Mouse (Mus musculus) neural tube, embryonic 11.5 days (tissue): ENCODE measurements around the gene Prr5l. TPM values are rescaled to one million over a fixed set of nuclear protein-coding genes. Genes with fewer than 3 reads are reported as not detected.
"Not testable (repeated sequence)": the region's sequence is repeated elsewhere in the genome, so short reads cannot be mapped to it uniquely, and the experiment has no call there.

Source experiments
- ATAC-seq: fragments of 200-750 bp; cut with Nextera tagmentation; 2 replicates; pipeline ENCODE4 v1.8.0; 2017; ENCODE audit warnings: moderate number of reproducible peaks, mild to moderate bottlenecking, moderate TSS enrichment, moderate library complexity; ENCODE audit not compliant: insufficient read depth, low FRiP score, low TSS enrichment
- DNase-seq: peaks from one replicate; pipeline ENCODE4 v3.0.0-alpha.2; 2015; ENCODE audit warnings: low spot score
- H3K27ac ChIP-seq: fragments of 300-500 bp; sonication (generic); 2 replicates; pipeline ENCODE4 v1.5.1; 2014; ENCODE audit warnings: low read depth, mild to moderate bottlenecking, low read length
- H3K27me3 ChIP-seq: fragments of 300-500 bp; sonication (generic); 2 replicates; pipeline ENCODE4 v1.6.1; 2014; ENCODE audit warnings: mild to moderate bottlenecking, low read length, mixed read lengths; ENCODE audit not compliant: control insufficient read depth, insufficient read depth
- H3K36me3 ChIP-seq: fragments of 300-500 bp; sonication (generic); 2 replicates; pipeline ENCODE4 v1.6.1; 2014; ENCODE audit warnings: mild to moderate bottlenecking, low read length, moderate library complexity, mixed read lengths; ENCODE audit not compliant: control insufficient read depth, insufficient read depth
- H3K4me1 ChIP-seq: fragments of 300-500 bp; sonication (generic); 2 replicates; pipeline ENCODE4 v1.6.1; 2014; ENCODE audit warnings: low read length, mixed read lengths; ENCODE audit not compliant: control insufficient read depth, insufficient read depth
- H3K4me2 ChIP-seq: fragments of 300-500 bp; sonication (generic); 2 replicates; pipeline ENCODE4 v1.6.1; 2014; ENCODE audit warnings: low read depth, mild to moderate bottlenecking, moderate library complexity
- H3K4me3 ChIP-seq: fragments of 300-500 bp; sonication (generic); 2 replicates; pipeline ENCODE4 v1.5.1; 2014; ENCODE audit warnings: low read depth, low read length
- H3K9ac ChIP-seq: fragments of 300-500 bp; sonication (generic); 2 replicates; pipeline ENCODE4 v1.6.1; 2014; ENCODE audit warnings: mild to moderate bottlenecking, low read length
- H3K9me3 ChIP-seq: fragments of 300-500 bp; sonication (generic); 2 replicates; pipeline ENCODE4 v1.6.1; 2016; ENCODE audit warnings: low read length; ENCODE audit not compliant: control insufficient read depth
- WGBS: fragments of 180-500 bp; shearing (Covaris S2); extraction: QIAGEN DNeasy Blood & Tissue Kit; methylation state at CpG from one replicate; pipeline ENCODE4 v1.1.7; 2014; 5-methylcytosine and 5-hydroxymethylcytosine counted together
- polyA plus RNA-seq: library from polyadenylated mRNA; unstranded; fragments of >200 nt; fragmentation: Nextera tagmentation; extraction: Ambion mirVana; gene quantifications from 2 replicates; pipeline ENCODE4 v1.2.1, GENCODE M21; 2014

Prr5l gene
- polyA plus RNA-seq, 1 experiment from 2014 or later: 11.5 TPM

- peaks cover 8% of the 10 kb centered on the region; the same call in 1 of the 2 replicates for H3K4me1 ChIP-seq
- H3K27me3 ChIP-seq: no peaks in the 10 kb centered on the region
- DNase-seq: peak; percentile 31
- H3K36me3 ChIP-seq: no peaks in the 10 kb centered on the region
- H3K4me3 ChIP-seq: no peak overlapping the region
- H3K9ac ChIP-seq: peak overlapping the region; percentile 38
- peak; percentile 50; the same call in 1 of the 2 replicates for ATAC-seq
- H3K9me3 ChIP-seq: no peaks in the 10 kb centered on the region
- WGBS: 3% methylated on average over 11 of the region's 11 CpGs
- H3K4me2 ChIP-seq: peak overlapping the region; percentile 12; the same call in 1 of the 2 replicates
- no peak overlapping the region for H3K27ac ChIP-seq
These were observed 127.8 kb downstream of the Prr5l start for GRCm38 (mm10) chr2:101754939-101755555.

- Histone ChIP-seq H3K27ac (no peak overlapping the region), H3K36me3 (no peaks in the 10 kb centered on the region), H3K4me2 (no peak overlapping the region), H3K9me3 (no peaks in the 10 kb centered on the region), H3K4me3 (no peak overlapping the region), H3K27me3 (no peaks in the 10 kb centered on the region), H3K9ac (no peak overlapping the region), H3K4me1 (peaks cover 8% of the 10 kb centered on the region; the same call in 1 of the 2 replicates)
- ATAC-seq (no peak), DNase-seq (no peak)
- WGBS: 70% methylated on average over 4 of the region's 4 CpGs
These were observed 128.4 kb downstream of the Prr5l start for GRCm38 (mm10) chr2:101754428-101754827.

GRCm38 (mm10) chr2:101752979-101753378 is 129.8 kb downstream of the Prr5l start:
- H3K27ac ChIP-seq: no peak overlapping the region
- no peaks in the 10 kb centered on the region for H3K36me3 ChIP-seq
- peaks cover 8% of the 10 kb centered on the region; the same call in 1 of the 2 replicates for H3K4me1 ChIP-seq
- H3K4me3 ChIP-seq: no peak overlapping the region
- H3K9me3 ChIP-seq: no peaks in the 10 kb centered on the region
- WGBS: 92% methylated on average over 6 of the region's 6 CpGs
- ATAC-seq (no peak), DNase-seq (no peak)
- no peak overlapping the region for H3K4me2 ChIP-seq
- H3K9ac ChIP-seq: no peak overlapping the region
- H3K27me3 ChIP-seq: no peaks in the 10 kb centered on the region

- no peak overlapping the region for H3K4me2 ChIP-seq
- H3K4me1 ChIP-seq: peaks cover 8% of the 10 kb centered on the region; the same call in 1 of the 2 replicates
- no peak for DNase-seq
- H3K27ac ChIP-seq: no peak overlapping the region
- no peaks in the 10 kb centered on the region for H3K36me3 ChIP-seq
- no peak overlapping the region for H3K9ac ChIP-seq
- H3K9me3 ChIP-seq: no peaks in the 10 kb centered on the region
- H3K4me3 ChIP-seq: no peak overlapping the region
- H3K27me3 ChIP-seq: no peaks in the 10 kb centered on the region
- 76% methylated on average over 7 of the region's 7 CpGs for WGBS
- no peak for ATAC-seq
These were observed 130.4 kb downstream of the Prr5l start for GRCm38 (mm10) chr2:101752402-101752801.

GRCm38 (mm10) chr2:101751236-101751922 is 131.4 kb downstream of the Prr5l start:
- Histone ChIP-seq H3K36me3 (no peaks in the 10 kb centered on the region), H3K4me1 (peaks cover 8% of the 10 kb centered on the region; the same call in 1 of the 2 replicates), H3K4me3 (no peak overlapping the region), H3K27me3 (no peaks in the 10 kb centered on the region), H3K4me2 (no peak overlapping the region), H3K27ac (no peak overlapping the region), H3K9me3 (no peaks in the 10 kb centered on the region), H3K9ac (no peak overlapping the region)
- 35% methylated on average over 4 of the region's 4 CpGs for WGBS
- ATAC-seq (no peak), DNase-seq (no peak)

GRCm38 (mm10) chr2:101746537-101746936 is 136.3 kb downstream of the Prr5l start:
- 91% methylated on average over 7 of the region's 7 CpGs for WGBS
- H3K36me3 ChIP-seq: no peaks in the 10 kb centered on the region
- no peak for ATAC-seq

GRCm38 (mm10) chr2:101745656-101746055 is 137.2 kb downstream of the Prr5l start:
- H3K36me3 ChIP-seq, ATAC-seq, H3K4me2 ChIP-seq, H3K9ac ChIP-seq, H3K27ac ChIP-seq, DNase-seq, H3K4me3 ChIP-seq, H3K27me3 ChIP-seq, H3K4me1 ChIP-seq, H3K9me3 ChIP-seq: not testable (repeated sequence)
- WGBS: no CpG with 5 or more reads among the region's 2 CpGs

More at GRCm38 (mm10) chr2:101746537-101746936, 136.3 kb downstream of the Prr5l start:
- no peak for DNase-seq
- H3K9me3 ChIP-seq: no peaks in the 10 kb centered on the region
- H3K9ac ChIP-seq: no peak overlapping the region
- no peaks in the 10 kb centered on the region for H3K27me3 ChIP-seq
- H3K4me2 ChIP-seq: no peak overlapping the region
- no peak overlapping the region for H3K4me3 ChIP-seq
- H3K27ac ChIP-seq: no peak overlapping the region
- no peaks in the 10 kb centered on the region for H3K4me1 ChIP-seq

- no peak for DNase-seq
These were observed 140.6 kb downstream of the Prr5l start for GRCm38 (mm10) chr2:101742072-101742860.

More at GRCm38 (mm10) chr2:101742072-101742860, 140.6 kb downstream of the Prr5l start:
- Histone ChIP-seq H3K27me3 (no peaks in the 10 kb centered on the region), H3K4me1 (no peaks in the 10 kb centered on the region), H3K9me3 (no peaks in the 10 kb centered on the region), H3K9ac (no peak overlapping the region), H3K27ac (no peak overlapping the region), H3K4me2 (no peak overlapping the region), H3K4me3 (no peak overlapping the region), H3K36me3 (no peaks in the 10 kb centered on the region)
- ATAC-seq: no peak
- 77% methylated on average over 7 of the region's 7 CpGs for WGBS
